ENCODE assay signal across 7 mouse cellular contexts in the genomic region with DNA sequence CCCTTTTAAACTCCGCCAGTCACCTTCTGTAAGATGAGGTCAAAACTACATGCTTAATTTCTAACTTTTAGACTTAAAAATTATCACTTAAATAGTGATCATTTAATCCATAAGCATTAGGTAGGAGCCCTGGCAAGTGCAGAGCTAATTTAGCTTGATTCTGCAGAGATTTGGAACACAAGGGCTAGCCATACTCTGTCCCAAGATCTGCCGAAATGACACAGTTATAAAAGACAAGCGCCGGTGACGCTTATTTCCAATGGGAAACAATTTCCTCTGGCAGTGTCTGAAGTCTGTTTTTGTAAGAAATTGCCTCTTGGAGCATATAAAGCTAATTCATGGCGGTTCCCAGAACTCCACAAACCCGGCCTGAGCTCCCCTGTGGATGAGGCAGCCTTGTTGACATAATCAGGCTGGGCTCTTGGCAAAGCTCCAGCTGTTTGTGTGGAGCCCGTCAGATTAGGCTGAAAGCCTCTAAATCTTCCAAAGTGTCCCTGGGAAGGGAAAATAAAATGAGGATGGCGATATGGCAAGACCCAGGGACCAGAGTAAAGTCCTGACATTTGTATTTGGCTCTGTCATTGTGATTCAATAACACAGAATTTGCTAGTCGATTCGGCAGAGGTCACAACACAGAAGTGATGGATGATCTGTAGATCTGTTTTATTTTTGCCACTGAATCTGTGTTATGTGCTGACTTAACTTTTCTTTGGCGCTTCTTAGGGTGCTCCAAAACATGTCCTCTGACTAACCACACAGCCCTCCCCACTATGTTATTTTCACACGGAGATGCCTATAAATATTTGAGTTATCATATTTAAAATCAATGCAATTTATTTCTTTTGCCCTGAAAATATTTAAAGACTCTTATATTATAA.
DNase-seq lines count a peak whose midpoint lies in the region; ATAC-seq lines count a peak whose summit lies in the region.

No protein-coding gene starts in this region.

- H3K9me3 ChIP-seq in heart, embryonic 16.5 days (replicated peaks; ENCODE audit: control insufficient read depth, low read length): no peaks in the 10 kb centered on the region

- H3K27me3 ChIP-seq in heart, embryonic 16.5 days (ENCODE audit: control insufficient read depth, insufficient read depth, low read length): no peaks in the 10 kb centered on the region

- H3K9ac ChIP-seq in heart, embryonic 16.5 days (ENCODE audit: low read length): no peak overlapping the region

- H3K4me2 ChIP-seq in heart, embryonic 16.5 days (ENCODE audit: low read depth, low read length): peak overlapping the region; percentile 15; the same call in 1 of the 2 replicates

- H3K4me1 ChIP-seq in heart, embryonic 16.5 days (ENCODE audit: control insufficient read depth, insufficient read depth, low read length): no peaks in the 10 kb centered on the region

- no peak overlapping the region for H3K4me3 ChIP-seq in heart, embryonic 16.5 days (ENCODE audit: low read length)

- H3K36me3 ChIP-seq in heart, embryonic 16.5 days (ENCODE audit: control insufficient read depth, insufficient read depth): no peaks in the 10 kb centered on the region

- no peak; the same call in 1 of the 2 replicates for ATAC-seq in heart, embryonic 16.5 days (replicated peaks; ENCODE audit: extremely low read depth, insufficient read depth, low FRiP score)
- ATAC-seq in monocyte, adult 5-6 weeks (replicated peaks; ENCODE audit: insufficient number of reproducible peaks, low FRiP score, low TSS enrichment, poor library complexity, severe bottlenecking): no peak

- no peak overlapping the region for H3K27ac ChIP-seq in heart, embryonic 16.5 days (ENCODE audit: low read length)

- 37% methylated on average over 13 of the region's 13 CpGs for WGBS in heart, embryonic 16.5 days

- peak; percentile 89 for DNase-seq in cerebellum, adult 18-20 months
- DNase-seq in fibroblast of lung, adult 2 months (ENCODE audit: low read depth): peak; percentile 6
- peak; percentile 86 for DNase-seq in kidney, postnatal 14 days
- peak; percentile 6 to 12 for DNase-seq in lung, adult 18-20 months
- peak; percentile 64 for DNase-seq in ovary, postnatal 14 days (ENCODE audit: low spot score)

Comparison
In these comparisons a context has a peak if more than half of its experiments do, and no peak if none do; other contexts are left out.
1. DNase-seq: peak in every context shown above with its lines; median percentile 89 in cerebellum, adult 18-20 months; 86 in kidney, postnatal 14 days; 64 in ovary, postnatal 14 days; 9 in lung, adult 18-20 months; 6 in fibroblast of lung, adult 2 months.